Mouse (Mus musculus) ZHBTc4 (cell line): ENCODE data around the gene Mrgpra9.
"Not testable (repeated sequence)": the region's sequence is repeated elsewhere in the genome, so short reads cannot be mapped to it uniquely, and the experiment has no call there.

ENCODE experiments used
- DNase-seq: peaks from one replicate; pipeline ENCODE4 v3.0.0-alpha.2; 2011; ENCODE audit warnings: low read depth, low spot score

The Mrgpra9 gene

DNA sequence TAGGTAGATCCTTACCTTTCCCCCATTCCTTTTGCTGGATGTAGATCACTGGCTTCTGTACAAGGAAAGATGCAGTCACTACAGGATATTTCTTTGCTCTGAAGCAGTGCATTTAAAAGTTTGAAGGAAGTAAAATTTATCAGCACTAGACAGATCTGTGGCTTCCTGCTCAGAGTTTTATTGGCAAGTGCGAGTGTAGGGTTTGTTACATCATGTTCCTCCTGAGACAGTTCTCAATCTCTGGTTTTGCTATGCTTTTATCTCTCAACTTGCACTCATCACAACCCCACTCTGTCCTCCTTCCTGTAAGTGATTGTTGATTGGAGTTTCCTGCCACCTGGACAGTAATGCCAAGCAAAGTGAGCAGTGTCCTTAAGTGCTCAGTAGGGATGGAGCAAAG is at the start of gene Mrgpra9:
Gene Mrgpra9 (minus strand): TSS at position 79 of the 400 bp plus-strand sequence.
- DNase-seq = no peak

DNA sequence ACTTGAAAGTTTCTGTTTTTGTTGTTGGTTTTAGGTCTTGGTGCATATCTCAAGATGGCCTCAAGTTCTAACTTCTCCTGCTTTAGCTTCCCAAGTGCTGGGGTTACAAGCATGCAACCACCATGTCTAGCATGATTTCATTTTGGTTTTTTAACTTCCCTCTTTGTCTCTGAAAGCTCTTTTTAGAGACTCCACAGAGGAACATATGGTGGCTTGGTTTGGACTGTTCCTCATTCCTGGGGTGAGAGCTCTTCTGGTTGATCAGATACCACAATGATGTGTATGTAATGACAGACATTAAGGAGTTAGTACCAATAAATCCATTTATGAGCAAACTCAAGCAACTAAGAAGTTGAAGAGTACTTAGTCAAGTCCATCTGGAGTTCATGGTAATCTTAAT is 47.0 kb upstream of the Mrgpra9 start:
- DNase-seq = not testable (repeated sequence)

DNA sequence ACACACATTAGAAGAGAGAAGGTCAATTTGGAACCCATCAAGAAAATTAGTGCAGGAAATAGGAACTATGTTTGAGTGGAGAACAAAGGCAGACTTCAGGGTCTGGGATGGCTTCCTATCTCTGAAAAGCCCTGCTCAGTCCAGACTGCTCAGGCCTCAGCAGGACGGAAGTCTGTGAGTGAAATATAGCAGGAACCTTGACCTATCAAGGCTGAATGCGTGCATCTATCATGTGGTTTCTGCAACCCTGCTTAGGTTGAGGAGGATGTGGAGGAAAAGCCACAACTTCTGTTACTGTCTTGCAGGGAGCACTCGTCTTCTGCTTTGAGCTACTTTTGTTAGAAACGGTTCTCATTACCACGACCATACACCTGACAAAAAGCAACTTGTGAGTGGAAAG is 18.9 kb upstream of the Mrgpra9 start:
- DNase-seq = not testable (repeated sequence)

DNA sequence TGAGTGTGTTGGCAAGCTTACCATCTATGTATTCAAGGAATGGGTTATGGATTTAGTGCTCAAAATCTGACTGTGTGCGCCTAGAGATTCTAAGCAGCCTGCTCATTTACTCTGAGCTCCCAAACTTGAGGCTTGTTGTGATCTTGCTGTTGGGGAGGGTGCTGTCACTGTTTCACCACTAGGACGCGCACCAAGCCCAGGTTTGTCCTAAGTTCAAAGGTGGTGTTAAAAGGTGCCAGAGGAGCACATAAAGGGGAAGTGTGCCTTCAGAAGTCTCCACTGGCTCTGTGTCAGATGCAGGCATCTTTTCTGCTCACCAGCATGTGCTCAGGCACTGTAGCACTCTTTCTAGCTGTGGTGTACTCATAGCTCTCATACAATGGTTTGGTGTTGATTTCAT is 8.0 kb downstream of the Mrgpra9 start:
- no peak for DNase-seq

DNA sequence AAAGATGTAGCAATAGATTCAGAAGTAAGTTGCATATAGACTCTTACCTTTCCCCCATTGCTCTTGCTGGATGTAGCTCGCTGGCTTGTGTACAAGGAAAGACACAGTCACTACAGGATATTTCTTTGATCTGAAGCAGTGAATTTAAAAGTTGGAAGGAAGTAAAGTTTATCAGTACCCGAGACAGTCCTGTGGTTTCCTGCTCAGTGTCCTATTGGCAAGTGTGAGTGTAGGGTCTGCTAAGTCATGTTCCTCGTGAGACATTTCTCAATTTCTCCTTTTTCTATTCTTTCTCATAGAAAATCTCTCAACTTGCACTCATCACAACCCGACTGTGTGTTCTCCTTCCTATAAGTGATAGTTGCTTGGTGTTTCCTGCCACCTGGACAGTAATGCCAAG is 47.8 kb downstream of the Mrgpra9 start, which contains the start of gene Mrgpra6:
Gene Mrgpra6 (minus strand): TSS at position 91 of the 400 bp plus-strand sequence.
- DNase-seq = no peak

DNA sequence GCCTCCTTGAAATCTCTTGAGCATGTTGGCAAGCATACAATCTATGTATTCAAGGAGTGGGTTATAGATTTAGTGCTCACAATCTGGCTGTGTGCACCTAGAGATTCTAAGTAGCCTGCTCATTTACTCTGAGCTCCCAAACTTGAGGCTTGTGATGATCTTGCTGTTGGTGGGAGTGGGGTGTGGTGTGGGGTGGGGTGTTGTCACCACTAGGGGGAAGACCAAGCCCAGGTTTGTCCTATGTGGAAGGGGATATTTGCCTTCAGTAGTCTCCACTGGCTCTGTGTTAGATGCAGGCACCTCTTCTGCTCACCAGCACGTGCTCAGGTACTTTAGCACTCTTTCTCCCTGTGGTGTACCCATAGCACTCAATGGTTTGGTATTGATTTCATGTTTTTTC is 57.4 kb downstream of the Mrgpra9 start:
- DNase-seq = no peak
